Mouse (Mus musculus) frontal cortex, adult (tissue): ENCODE results near the gene Tcf23.

Experiments
- ATAC-seq: cut with Nextera tagmentation; 2 replicates; pipeline ENCODE4 v1.9.2; 2017; ENCODE audit warnings: mild to moderate bottlenecking, moderate library complexity, mixed read lengths; ENCODE audit not compliant: low TSS enrichment

Gene Tcf23

DNA sequence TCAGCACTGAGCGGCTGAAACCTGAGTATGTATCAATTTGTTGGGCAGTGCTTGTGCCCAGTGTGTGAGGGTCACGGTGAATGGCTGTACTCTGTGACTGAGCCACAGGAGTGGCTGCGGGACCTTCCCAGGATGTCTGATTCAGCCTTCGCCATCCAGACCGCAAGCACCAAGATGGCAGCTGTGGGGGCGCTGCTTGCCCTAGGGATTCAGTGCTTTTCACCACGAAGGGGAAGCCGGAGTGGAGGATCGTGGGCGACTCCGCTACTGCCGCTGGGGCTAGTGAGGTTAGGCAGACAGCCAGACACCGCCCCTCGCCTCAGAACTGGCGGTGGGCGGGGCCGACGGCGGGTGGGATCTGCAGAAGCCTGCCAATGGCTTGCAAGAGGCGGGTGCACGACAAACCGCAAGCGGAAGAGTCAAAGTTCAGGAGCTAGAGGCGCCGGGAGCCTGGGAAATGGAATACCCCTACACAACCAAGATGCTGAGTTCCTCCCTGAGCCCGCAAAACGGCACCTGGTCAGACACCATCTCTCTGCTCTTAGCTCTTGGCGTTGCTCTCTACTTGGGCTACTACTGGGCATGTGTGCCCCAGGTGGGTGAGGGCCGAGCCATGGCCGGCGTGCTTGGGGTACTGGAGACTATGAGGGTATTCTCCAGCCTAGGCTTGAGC lies 18.7 kb upstream of the Tcf23 start:
- ATAC-seq = peak; percentile 53

DNA sequence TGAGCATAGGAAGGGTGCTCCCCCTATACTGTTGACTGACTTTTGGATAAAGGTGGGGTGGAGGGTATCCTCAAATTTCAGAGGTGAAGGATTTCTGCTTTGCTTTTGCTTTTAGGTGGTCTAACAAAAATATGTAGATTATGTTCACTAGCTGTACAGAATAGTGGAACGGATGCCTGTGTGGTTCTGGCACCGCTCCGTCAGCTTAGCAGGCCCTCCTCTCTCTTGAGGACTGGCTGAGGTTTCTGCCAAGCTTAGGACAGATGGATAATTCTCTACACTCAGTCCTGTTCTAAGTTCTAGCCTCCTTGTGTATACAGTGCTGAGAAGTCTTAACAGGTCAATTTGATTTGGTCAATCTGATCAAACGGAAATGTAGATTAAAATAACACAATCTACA lies 18.0 kb upstream of the Tcf23 start:
- no peak for ATAC-seq

DNA sequence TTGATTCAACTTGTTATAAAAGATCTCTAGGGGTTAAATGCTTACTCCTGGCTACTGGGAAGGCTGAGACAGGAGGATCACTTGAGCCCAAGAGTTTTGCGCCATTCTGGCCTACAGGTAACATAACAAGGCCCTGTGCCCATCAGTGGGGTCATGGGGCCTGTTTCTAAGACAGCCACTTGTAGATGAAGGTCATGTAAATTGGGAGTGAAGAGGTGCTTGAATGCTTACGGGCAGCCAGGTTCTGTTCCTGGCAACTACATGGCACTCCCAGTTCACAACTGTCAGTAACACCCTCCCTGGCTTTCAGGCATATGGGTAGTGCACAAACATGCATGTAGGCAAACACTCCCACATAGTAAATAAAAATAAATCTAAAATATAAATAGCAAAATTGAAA lies 17.5 kb upstream of the Tcf23 start:
- no peak for ATAC-seq

DNA sequence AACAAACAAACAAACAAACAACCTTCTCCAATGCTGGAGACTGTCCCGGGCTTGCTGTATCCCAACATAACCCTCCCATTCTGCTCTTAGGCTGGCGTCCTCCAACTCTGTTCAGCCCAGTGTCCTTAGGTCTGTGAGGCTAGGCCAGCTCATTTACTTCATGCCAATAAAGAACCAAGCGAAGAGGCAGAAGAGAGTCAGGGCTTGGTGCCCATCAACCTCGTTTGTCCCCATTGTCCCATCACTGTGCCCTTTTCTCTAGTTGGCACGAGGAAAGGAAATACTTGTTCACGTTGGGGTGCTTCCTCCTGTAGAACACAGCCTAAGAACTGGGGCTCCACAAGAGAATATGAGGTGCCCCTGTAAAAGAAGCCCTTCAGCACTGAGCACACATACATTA lies 16.8 kb upstream of the Tcf23 start:
- ATAC-seq = no peak

DNA sequence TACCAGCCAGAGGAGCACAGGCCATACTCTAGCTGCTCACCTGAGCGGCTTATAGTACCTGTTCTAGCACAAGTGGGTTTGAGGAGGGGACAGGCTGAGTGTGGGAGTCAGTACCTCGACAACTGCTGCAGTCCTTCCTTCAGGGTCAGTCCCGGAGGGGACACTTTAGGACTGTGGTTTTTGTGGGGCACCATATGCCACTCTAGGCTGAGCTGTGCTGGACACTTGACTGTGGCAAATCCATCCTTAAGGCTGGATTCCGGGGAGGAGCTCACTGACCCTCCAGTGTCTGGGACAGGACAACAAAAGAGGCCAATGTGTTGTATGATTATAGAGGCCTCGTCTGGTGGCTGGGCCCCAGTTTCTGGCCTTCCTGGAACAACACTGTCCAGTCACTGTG lies 15.9 kb upstream of the Tcf23 start:
- ATAC-seq = no peak

DNA sequence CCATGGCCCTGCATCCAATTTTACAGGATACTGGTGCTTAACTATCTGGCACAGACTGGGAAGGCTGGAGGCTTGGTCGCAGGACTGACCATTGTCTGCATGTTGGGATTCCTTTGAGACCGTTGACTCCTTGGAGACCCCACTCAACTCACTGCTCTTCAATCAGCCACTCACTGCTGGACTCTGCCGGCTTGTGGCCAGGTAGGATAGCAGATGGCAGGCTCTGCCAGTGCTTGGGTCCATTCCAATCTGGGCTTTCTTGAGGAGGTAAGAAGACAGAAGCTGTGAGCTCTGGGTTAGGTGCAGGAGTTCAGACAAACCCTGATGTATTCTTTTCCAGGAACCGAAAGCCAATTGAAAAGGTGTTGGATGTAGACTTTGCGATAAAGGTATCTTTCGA lies 14.4 kb upstream of the Tcf23 start:
- no peak for ATAC-seq

DNA sequence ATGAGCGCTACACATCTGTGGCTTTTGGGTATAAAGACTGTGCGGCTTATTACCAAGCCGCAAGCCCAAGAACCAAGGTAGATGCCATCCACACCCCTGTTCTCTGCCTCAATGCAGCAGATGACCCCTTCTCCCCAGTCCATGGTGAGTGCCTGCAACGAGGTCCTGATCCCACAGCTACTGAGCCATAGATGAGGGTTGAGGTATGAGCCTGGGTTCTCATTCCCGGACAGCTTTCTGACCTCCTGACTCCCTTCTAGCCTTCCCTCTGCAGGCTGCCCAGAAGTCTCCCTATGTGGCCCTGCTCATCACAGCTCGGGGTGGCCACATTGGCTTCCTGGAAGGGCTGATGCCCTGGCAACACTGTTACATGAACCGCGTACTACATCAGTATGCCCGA lies 13.9 kb upstream of the Tcf23 start:
- ATAC-seq = no peak

DNA sequence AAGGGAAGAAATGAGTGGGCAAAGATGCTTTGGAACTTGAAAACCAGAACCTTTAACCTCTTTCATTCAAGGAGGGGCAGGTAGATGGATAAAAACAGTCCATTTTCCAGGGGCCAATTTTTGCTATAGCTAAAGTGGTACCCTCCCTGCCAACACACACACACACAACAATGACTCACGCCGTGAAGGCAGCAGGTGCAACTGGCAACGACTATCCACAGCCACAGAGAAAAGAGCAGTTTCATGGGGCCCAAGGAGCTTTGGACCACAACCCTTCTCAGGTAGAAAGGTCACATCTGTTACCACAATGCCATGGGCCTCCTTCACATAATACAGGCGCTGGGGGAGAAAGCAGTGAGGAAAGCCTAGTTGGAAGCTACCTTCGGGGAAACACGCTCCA lies 12.7 kb upstream of the Tcf23 start:
- no peak for ATAC-seq

DNA sequence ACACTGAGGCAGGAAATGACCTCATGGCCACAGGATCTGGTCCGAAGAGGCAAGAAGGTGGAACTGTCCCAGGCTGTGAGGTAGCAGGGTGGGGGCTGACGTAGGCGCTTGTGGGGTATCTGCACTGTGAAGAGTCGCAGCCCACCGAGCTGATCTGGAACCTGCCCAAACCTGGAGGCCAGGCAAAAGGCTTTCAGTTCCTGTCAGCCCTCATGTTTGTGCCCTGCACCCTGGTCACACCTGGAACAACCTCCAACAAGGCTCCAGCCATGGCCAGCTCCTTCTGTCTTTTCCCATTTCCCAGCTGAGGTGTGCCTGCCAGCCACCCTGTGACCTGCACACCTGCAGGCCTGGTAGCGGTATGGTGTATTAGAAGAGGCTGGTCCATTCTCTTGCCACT lies 10.6 kb upstream of the Tcf23 start:
- no peak for ATAC-seq

DNA sequence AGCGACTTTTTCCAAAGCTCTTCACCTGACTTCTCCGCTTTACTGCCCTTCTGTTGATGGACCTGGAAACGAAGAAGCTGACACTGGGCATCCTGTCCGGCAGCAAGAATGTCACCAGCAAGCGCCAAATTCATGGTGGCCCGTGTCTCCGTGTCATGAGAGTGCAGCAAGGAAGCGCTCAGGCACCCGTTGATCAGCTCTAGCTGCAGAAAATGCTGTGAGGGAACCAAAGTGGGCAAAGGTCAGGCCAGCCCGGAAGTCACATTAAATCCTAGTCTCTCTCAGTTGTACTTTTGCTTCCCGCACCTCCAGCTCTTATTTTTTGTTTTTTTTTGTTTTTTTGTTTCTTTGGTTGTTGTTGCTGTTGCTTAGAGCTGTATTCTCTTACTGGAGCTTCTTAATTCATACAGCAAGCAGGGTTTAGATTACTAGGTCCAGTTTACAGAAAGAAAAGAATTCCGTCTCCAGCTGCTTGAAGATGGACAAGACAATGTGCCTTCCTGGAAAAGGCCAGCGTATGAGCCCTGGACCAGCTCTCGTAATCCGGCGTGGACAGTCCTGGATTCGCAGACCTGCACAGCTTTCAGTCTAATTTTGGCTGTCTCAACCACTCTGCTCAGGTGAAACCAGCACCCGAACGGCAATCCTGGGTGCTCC lies 9.1 kb upstream of the Tcf23 start:
- ATAC-seq = 0 out of 2 replicates have a peak, but pooled peaks have one; percentile 7

DNA sequence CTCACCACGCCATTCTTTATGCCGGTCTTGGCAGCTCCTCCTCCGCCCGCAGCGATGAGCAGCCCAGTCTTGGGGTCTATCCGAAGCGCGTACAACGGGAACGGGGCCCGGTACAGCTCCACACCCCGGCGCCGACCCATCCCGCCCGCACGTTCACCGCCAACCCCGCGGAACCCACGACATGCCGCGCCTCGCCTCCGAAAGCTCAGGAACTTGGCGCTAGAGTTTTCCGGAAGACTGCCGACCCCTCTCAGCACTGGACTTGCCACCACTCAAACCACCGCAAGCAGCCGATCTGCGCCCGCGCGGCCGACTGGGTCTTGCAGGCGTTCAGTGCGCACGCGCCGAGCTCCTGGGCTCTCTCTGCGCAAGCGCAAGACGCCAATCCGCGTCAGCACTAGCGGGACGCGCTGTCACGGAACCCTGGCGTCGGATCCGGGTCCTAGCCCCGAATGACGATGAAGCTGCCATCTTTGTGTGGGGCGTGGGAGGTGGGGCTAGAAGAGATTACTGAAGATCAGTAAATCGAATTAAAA lies 8.4 kb upstream of the Tcf23 start, which contains the start of gene Preb:
Gene Preb (minus strand): TSS at position 396 of the 536 bp plus-strand sequence.
- peak; percentile 96 for ATAC-seq

DNA sequence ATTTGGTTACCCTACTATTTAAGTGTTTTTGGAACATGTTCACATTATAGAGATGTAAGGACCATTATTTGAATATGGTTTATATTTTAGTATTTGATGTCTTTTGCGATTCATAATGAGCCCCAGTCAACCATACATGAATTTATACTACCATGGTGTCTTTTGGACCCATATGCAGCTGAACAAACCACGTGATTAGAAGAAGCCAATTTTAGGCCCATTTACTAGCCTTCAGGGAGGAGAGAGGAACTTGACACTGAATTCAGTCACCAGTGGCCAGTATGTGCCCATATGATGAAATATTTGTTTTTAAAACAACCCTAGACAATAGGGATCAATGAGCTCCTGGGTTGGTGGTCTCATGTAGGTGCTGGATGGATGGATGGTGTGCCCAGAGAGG lies 7.6 kb upstream of the Tcf23 start:
- no peak for ATAC-seq

DNA sequence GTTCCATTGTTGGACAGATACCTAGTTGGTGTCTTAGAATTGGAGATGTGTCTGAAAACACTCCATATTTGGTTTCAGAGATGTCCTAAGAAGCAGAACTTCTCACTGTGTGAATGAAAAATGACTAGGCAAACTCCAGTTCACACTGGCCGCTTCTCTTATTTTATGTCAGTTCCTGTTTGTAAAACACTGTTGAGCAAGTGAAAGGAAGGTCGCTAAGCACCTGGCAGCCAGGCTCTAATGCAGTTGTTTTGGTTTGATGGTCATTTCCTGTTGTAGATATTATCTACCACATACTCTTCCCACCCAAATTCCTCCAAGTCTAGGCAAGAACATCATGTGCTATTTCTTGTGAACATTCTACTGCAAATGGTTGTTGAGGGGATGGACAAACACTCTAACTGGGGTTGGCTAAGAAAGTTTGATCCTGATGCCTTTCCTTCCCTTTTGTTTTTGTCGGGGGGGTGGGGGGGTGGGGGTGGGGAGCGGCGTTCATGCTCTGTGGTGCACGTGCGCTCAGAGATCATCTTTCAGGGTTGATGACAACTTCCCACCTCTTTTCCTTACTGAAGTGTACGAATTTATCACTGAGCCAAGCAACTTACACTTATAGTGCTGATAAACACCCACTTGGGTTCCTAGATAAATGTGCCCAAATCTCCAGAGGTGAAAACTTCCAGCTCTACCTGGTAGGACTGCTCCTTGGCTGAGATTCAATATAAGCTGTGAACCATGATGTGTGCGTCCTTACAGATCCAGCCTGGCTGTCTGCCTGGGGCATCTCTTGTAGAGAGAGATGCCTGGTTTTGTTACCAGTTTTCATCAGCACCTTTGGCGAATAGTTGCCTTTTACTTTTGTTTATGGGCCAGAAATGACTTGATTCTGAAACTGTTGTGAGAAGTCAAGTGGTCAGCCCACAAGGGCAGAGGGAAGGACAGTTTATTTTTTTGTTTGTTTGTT lies 6.6 kb upstream of the Tcf23 start:
- ATAC-seq = no peak

DNA sequence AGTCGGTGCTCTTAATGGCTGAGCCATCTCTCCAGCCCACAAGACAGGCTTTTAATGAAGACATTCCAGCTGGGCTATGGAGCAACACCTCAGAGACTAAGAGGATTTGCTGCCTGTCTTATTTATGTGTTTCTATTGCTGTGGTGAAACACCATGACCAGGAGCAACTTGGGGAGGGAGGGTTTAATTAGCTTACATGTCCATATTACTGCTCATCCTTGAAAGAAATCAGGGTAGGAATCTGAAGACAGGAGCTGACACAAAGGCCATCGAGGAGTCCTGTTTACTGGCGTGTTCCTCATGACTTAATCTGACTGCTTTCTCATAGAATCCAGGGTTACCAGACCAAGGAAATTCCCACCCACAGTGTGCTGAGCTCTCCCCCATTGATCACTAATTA lies 4.5 kb upstream of the Tcf23 start:
- ATAC-seq = no peak

DNA sequence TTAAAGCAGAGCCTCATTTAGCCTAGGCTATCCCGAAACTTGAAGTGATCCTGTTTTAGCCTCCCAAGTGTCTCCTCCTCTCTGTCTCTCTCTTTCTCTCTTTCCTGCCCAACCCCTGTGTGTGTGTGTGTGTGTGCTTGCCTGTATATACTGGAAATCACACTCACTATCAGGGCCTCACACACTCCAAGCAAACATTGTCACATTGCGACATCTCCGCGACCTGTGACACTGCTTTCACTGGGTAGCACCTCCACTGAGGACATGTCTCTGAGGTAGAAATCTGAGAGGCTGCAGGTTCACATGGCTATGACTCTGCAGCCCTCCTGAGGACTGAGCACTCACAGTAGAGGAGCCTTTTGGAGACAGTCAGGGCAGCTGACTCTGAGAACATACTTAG lies 2.3 kb upstream of the Tcf23 start:
- ATAC-seq = no peak

DNA sequence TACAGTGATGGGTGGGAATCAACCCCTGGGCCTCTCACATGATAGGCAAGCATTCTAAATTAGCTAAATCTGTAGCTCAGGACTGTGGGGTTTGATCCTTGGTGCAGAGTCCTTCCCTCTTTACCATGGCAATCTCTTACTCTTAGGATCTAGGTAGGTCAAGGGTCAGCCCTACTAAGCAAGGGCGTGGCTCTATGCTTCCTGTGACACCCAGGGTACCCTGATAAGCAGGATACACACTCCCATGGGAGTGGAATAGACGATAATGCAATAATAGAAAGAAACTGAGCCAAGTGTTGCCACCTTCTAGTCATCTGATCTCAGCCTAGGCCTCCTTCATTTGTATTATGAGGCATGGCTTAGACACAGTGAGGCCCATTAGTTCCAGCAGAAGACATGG lies 978 bp downstream of the Tcf23 start:
- no peak for ATAC-seq

DNA sequence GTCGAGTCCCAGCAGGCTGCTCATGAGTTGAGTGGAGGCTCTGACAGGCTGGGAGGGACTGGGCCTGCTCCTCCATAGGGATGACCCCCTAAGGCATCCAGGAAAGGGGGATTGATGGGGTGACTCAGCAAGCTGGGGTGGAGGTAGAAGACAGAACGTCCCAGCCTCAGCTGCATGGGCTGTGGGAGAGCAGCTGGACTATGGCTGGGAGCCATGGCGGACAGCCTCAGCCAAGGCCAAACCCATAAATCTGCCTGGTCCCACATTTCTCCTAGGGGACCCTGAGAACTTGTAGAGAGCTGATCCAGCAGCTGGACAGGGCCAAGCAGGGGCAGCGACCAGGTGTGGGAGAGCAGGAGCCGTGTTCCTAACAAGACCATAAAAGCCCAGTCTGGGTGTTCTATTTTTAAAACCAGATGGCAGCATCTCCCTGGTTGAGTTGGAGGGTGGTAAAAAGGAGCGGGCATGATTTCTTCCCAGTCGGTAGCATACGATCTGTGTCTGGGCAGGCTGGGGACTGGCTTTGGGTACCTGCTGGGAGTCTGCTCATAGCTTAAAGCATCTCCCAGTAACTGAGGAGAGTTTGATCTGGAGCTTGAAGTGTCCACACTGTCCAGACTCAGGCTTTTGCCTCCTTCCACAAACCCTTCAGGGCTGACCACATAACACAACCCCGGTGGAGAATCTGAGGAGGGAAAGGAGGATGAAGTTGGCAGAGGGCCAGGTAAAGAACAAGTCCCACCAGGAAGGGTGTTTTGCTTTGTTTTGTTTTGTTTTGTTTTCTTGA lies 6.6 kb downstream of the Tcf23 start:
- peak; percentile 69 for ATAC-seq

DNA sequence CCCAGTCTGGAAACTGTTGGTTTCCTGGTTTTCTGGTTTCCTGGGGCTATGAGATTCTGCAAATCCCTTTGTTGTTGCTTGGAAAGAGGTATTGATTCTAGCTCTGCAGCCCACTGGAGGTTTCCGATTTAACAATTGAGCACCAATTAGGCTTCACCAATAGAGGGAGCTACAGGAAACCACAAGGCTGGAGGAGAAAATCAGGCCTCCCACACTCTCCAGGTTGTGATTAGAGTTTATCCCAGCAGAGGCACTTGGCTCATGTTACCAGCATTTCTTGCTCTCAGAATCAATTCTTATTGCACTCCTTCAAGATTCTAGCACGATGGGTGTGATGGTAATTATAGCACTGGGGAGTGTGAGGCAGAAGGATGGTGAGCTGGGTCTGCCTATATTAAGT lies 13.9 kb downstream of the Tcf23 start:
- peak; percentile 90 for ATAC-seq

DNA sequence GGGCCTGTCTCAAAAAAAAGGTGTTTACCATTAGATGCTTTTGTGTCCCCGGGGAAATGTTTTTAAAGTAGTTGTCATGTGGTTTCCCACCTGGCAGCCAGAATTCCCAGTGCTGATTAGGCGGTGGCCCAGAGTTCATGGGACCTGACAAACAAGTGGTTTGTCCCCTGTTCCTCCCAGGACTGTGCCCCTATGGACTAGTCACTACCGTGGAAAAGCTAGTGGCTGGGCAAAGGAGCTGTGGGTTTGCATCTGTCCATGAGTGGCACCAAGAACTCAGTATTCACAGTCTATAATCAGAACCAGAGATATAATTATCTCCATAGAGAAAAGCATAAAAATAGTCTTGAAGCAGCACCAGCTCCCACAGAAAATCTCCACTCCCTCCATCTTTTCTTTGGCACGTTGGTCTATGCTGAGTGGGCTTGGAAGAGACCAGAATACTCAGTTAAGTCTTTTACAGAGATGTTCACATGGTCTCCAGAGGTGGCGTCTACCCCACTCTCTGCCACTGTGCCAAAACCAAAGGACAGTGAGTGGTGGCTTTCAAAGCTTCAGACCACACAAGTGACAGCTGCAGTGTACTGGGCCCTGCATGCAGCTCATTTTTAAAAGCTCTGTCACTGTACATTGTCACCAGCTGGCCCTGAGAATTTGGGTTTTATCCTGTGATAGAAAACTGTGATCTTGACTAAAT lies 24.7 kb downstream of the Tcf23 start:
- ATAC-seq = peak; percentile 86

DNA sequence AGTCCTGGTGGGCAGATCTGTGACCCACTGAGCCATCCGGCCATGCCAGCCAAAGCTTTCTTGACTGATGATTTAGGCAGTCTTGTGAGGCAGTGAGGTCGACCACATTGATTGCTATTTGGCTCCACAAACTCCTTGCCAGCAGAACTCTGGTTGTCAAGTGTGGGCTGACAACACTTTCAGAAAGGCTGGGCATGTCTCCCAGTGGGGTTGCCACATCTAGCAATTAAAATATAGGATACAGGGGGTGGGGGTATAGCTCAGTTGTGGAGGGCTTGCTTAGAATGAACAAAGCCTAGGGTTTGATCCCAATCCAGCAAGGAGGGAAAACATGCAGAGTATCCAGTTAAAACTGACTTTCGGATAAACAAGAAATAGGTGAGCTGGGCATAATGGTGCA lies 25.6 kb downstream of the Tcf23 start:
- ATAC-seq = peak; percentile 70
